Comparison of ENCODE assay signal across 20 mouse cellular contexts in the genomic region with DNA sequence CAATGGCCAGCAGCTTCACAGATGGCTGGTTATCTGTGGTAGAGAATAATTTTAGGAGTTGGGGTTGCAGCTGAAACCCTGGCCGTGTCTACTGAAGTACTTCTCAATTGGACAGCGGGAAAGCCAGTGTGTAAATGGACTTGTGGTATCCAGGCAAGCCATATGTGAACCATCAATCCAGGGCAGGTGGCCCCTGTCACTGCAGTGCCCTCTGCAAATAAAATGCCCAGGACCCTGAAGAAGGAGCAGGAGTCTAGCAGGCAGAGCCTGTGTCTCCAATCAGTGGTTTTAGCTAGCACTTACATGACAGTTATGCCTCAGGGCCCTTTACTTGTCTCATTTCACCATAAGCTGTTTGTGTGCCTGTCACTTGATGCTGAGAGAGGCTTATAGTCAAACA. TPM values are rescaled to one million over a fixed set of nuclear protein-coding genes. Genes with fewer than 3 reads are reported as not detected.
"Had no signal": no experiment of that assay in that cellular context is flagged by ENCODE, and none has a peak within 500 bp of the region (broad histone marks: within the 10 kb centered on the region; RNA-seq: fewer than 3 reads in every experiment).

No protein-coding gene starts in this region.

- H3K36me3 ChIP-seq: kidney, embryonic 15.5 days; midbrain, embryonic 13.5 days; stomach, embryonic 15.5 days had no signal

- H3K27ac ChIP-seq: kidney, embryonic 15.5 days; left cerebral cortex, adult 2 months; liver, embryonic 14.5 days; macrophage; midbrain, embryonic 13.5 days; stomach, embryonic 15.5 days had no signal

- H3K27me3 ChIP-seq: kidney, embryonic 15.5 days; midbrain, embryonic 13.5 days; stomach, embryonic 15.5 days had no signal

- DNase-seq: kidney, adult 2 months; kidney, postnatal 10 days; kidney, postnatal 36 days; layer of hippocampus, postnatal 36 days; lung, adult 18-20 months; lung, postnatal 14 days; right cerebral cortex, postnatal 25 days; spleen, adult 18-20 months; thymus, postnatal 25 days had no signal

- H3K4me3 ChIP-seq: kidney, embryonic 15.5 days; left cerebral cortex, adult 2 months; midbrain, embryonic 13.5 days; stomach, embryonic 15.5 days had no signal

- H3K4me1 ChIP-seq: kidney, embryonic 15.5 days; stomach, embryonic 15.5 days had no signal

- H3K9me3 ChIP-seq: kidney, embryonic 15.5 days; midbrain, embryonic 13.5 days; stomach, embryonic 15.5 days had no signal

- H3K9ac ChIP-seq: kidney, embryonic 15.5 days; liver, embryonic 14.5 days; midbrain, embryonic 13.5 days; stomach, embryonic 15.5 days had no signal

- ATAC-seq: intestine, embryonic 16.5 days; midbrain, embryonic 13.5 days had no signal

- H3K4me2 ChIP-seq: kidney, embryonic 15.5 days; liver, embryonic 11.5 days; midbrain, embryonic 13.5 days; stomach, embryonic 15.5 days had no signal

RNA-seq across cellular contexts. Expression of a gene that starts 40.5 kb away (rescaled TPM):
- total RNA-seq: midbrain, postnatal 0 days had no signal
- polyA plus RNA-seq: liver, embryonic 11.5 days; macrophage; neural tube, embryonic 11.5 days had no signal

RNA-seq across cellular contexts. Expression of a gene that starts 42.7 kb away (rescaled TPM):
- polyA plus RNA-seq: limb, embryonic 11.5 days had no signal
